Mouse (Mus musculus) adrenal gland, adult (tissue): Measurements from ENCODE around the gene Cacna2d3.
A peak's percentile ranks its signal among the peaks of the same experiment; 100 is the strongest.

Experiments used
- DNase-seq, 2 experiments: peaks; one replicate each; pipeline ENCODE4 v3.0.0; 2022 to 2023; ENCODE audit warnings: low spot score in 1 of 2; ENCODE audit not compliant: inconsistent age in 2 of 2

The Cacna2d3 gene

GRCm38 (mm10) chr14:29277701-29278100 lies 444.0 kb downstream of the Cacna2d3 start:
- no peak for DNase-seq

GRCm38 (mm10) chr14:29273890-29274289 lies 447.8 kb downstream of the Cacna2d3 start:
- DNase-seq = peak in 1 of 2 experiments; percentile 65

- DNase-seq = no peak
Observed at GRCm38 (mm10) chr14:29270541-29270940, 451.1 kb downstream of the Cacna2d3 start.

GRCm38 (mm10) chr14:29269816-29270215 lies 451.8 kb downstream of the Cacna2d3 start:
- DNase-seq = no peak

- peak; percentile 38 to 84 for DNase-seq
Observed at GRCm38 (mm10) chr14:29268609-29269008, 453.1 kb downstream of the Cacna2d3 start.

- peak; percentile 18 to 72 for DNase-seq
Observed at GRCm38 (mm10) chr14:29267233-29267874, 454.3 kb downstream of the Cacna2d3 start.

- DNase-seq = no peak
Observed at GRCm38 (mm10) chr14:29260621-29261020, 461.0 kb downstream of the Cacna2d3 start.

GRCm38 (mm10) chr14:29243516-29243915 lies 478.1 kb downstream of the Cacna2d3 start:
- no peak for DNase-seq

GRCm38 (mm10) chr14:29238446-29238845 lies 483.2 kb downstream of the Cacna2d3 start:
- DNase-seq = peak; percentile 12 to 63

- DNase-seq = no peak
Observed at GRCm38 (mm10) chr14:29228976-29229716, 492.5 kb downstream of the Cacna2d3 start.

GRCm38 (mm10) chr14:29228471-29228870 lies 493.2 kb downstream of the Cacna2d3 start:
- DNase-seq = no peak

- no peak for DNase-seq
Observed at GRCm38 (mm10) chr14:29227959-29228358, 493.7 kb downstream of the Cacna2d3 start.

- DNase-seq = no peak
Observed at GRCm38 (mm10) chr14:29225754-29226365, 495.8 kb downstream of the Cacna2d3 start.

GRCm38 (mm10) chr14:29223012-29223411 lies 498.7 kb downstream of the Cacna2d3 start:
- no peak for DNase-seq

- no peak for DNase-seq
Observed at GRCm38 (mm10) chr14:29222191-29222882, 499.3 kb downstream of the Cacna2d3 start.

- DNase-seq = no peak
Observed at GRCm38 (mm10) chr14:29216106-29216505, 505.6 kb downstream of the Cacna2d3 start.

- no peak for DNase-seq
Observed at GRCm38 (mm10) chr14:29204967-29205268, 516.7 kb downstream of the Cacna2d3 start.

- DNase-seq = no peak
Observed at GRCm38 (mm10) chr14:29204236-29204966, 517.3 kb downstream of the Cacna2d3 start.

- no peak for DNase-seq
Observed at GRCm38 (mm10) chr14:29196171-29196570, 525.5 kb downstream of the Cacna2d3 start.

- no peak for DNase-seq
Observed at GRCm38 (mm10) chr14:29191426-29191825, 530.2 kb downstream of the Cacna2d3 start.

GRCm38 (mm10) chr14:29183730-29184129 lies 537.9 kb downstream of the Cacna2d3 start:
- DNase-seq = no peak
